Mouse (Mus musculus): ENCODE measurements around the gene Vmp1.

- TF ChIP-seq GATA1 (IDR thresholded peaks at IDR 0.05; ENCODE audit: low read length) (no peak), TAL1 (IDR thresholded peaks at IDR 0.05; ENCODE audit: low read length) (no peak)
Observed at GRCm38 (mm10) chr11:86724982-86725381, 41.3 kb upstream of the Vmp1 start.

Data from erythroblast, embryonic 14.5 days (primary cell).